Mouse (Mus musculus): Measurements from ENCODE around the gene Mcrip2. TPM values are rescaled to one million over a fixed set of nuclear protein-coding genes. Genes with fewer than 3 reads are reported as not detected.

Mcrip2 gene
- polyA plus RNA-seq, 1 experiment, result 17.3 TPM

GRCm38 (mm10) chr17:25828712-25829557 lies 39.6 kb downstream of the Mcrip2 start, which contains the start of gene Jmjd8:
Gene Jmjd8 (plus strand): TSS chr17:25828867.
- peaks cover 16% of the 10 kb centered on the region for H3K36me3 ChIP-seq (ENCODE audit: control insufficient read depth, insufficient read depth, low read length)
- 2% methylated on average over 32 of the region's 32 CpGs for WGBS
- peak within 1 kb of the TSS; percentile 66 for H3K4me3 ChIP-seq (ENCODE audit: extremely low read depth, insufficient read depth, insufficient read length)
- peaks cover 29% of the 10 kb centered on the region for H3K4me1 ChIP-seq (ENCODE audit: control insufficient read depth, insufficient read depth, insufficient read length)
- no peaks in the 10 kb centered on the region for H3K27me3 ChIP-seq (ENCODE audit: control insufficient read depth, insufficient read depth, low read length)
- peak; percentile 23; the same call in 1 of the 2 replicates for TF ChIP-seq CTCF (IDR thresholded peaks at IDR 0.05; ENCODE audit: extremely low read depth, insufficient read depth, insufficient read length, insufficient replicate concordance)
- peak; percentile 56; the same call in 1 of the 2 replicates for TF ChIP-seq POLR2A (IDR thresholded peaks at IDR 0.05; ENCODE audit: low read depth, low read length)
- DNase-seq (ENCODE audit: low read depth in 1 of 2, low spot score in 2 of 2), result peak; percentile 52 to 68
- H3K27ac ChIP-seq (ENCODE audit: insufficient read depth, low read length), result peak within 1 kb of the TSS; percentile 64

DNA sequence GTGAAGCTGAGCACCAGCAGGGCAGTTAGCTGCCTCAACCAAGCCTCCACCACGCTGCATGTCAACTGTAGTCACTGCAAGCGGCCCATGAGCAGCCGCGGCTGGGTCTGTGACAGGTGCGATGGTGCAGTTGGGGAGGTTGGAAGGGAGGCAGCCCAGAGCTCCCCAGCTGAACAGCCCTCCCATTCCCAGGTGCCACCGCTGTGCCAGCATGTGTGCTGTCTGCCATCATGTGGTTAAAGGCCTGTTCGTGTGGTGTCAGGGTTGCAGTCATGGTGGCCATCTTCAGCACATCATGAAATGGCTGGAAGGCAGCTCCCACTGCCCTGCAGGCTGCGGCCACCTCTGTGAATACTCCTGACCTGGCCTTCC lies 40.4 kb downstream of the Mcrip2 start:
- peak overlapping the region; percentile 66; the same call in 1 of the 2 replicates for H3K4me3 ChIP-seq (ENCODE audit: extremely low read depth, insufficient read depth, insufficient read length)
- TF ChIP-seq CTCF (IDR thresholded peaks at IDR 0.05; ENCODE audit: extremely low read depth, insufficient read depth, insufficient read length, insufficient replicate concordance), result no peak
- no peak for TF ChIP-seq POLR2A (IDR thresholded peaks at IDR 0.05; ENCODE audit: low read depth, low read length)
- H3K36me3 ChIP-seq (ENCODE audit: control insufficient read depth, insufficient read depth, low read length), result peaks cover 16% of the 10 kb centered on the region
- H3K4me1 ChIP-seq (ENCODE audit: control insufficient read depth, insufficient read depth, insufficient read length), result peaks cover 29% of the 10 kb centered on the region
- H3K27ac ChIP-seq (ENCODE audit: insufficient read depth, low read length), result peak overlapping the region; percentile 7; the same call in 1 of the 2 replicates
- no peak for DNase-seq (ENCODE audit: low read depth in 1 of 2, low spot score in 2 of 2)
- 87% methylated on average over 8 of the region's 8 CpGs for WGBS
- no peaks in the 10 kb centered on the region for H3K27me3 ChIP-seq (ENCODE audit: control insufficient read depth, insufficient read depth, low read length)

DNA sequence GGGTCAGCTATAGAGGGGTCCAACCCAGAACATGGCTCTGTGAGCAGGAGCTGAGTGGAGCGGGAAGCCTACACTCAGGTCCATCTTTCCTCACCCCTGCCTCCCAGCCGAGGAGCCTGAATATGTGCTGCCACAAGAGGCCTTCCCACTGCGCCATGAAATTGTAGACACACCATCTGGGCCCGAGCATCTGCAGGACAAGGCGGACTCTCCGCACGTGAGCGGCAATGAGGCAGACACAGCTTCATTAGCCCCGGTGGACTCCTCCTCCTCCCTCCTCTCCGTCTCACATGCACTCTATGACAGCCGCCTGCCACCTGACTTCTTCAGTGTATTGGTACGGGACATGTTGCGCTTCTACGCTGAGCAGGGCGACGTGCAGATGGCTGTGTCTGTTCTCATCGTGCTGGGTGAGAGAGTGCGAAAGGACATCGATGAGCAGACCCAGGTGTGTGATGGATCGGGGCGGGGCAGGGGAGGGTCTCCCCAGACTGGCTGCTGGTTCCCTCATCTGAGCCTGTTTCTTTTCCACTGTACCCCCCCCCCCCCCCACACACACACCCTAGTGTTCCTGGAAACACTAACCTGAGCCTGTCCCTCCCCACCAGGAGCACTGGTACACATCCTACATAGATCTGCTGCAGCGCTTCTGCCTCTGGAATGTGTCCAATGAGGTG lies 40.9 kb downstream of the Mcrip2 start:
- peaks cover 16% of the 10 kb centered on the region for H3K36me3 ChIP-seq (ENCODE audit: control insufficient read depth, insufficient read depth, low read length)
- H3K27ac ChIP-seq (ENCODE audit: insufficient read depth, low read length), result no peak overlapping the region
- H3K4me3 ChIP-seq (ENCODE audit: extremely low read depth, insufficient read depth, insufficient read length), result no peak overlapping the region
- no peaks in the 10 kb centered on the region for H3K27me3 ChIP-seq (ENCODE audit: control insufficient read depth, insufficient read depth, low read length)
- 94% methylated on average over 22 of the region's 22 CpGs for WGBS
- TF ChIP-seq CTCF (IDR thresholded peaks at IDR 0.05; ENCODE audit: extremely low read depth, insufficient read depth, insufficient read length, insufficient replicate concordance) (no peak), POLR2A (IDR thresholded peaks at IDR 0.05; ENCODE audit: low read depth, low read length) (no peak)
- peaks cover 29% of the 10 kb centered on the region for H3K4me1 ChIP-seq (ENCODE audit: control insufficient read depth, insufficient read depth, insufficient read length)
- no peak for DNase-seq (ENCODE audit: low read depth in 1 of 2, low spot score in 2 of 2)

DNA sequence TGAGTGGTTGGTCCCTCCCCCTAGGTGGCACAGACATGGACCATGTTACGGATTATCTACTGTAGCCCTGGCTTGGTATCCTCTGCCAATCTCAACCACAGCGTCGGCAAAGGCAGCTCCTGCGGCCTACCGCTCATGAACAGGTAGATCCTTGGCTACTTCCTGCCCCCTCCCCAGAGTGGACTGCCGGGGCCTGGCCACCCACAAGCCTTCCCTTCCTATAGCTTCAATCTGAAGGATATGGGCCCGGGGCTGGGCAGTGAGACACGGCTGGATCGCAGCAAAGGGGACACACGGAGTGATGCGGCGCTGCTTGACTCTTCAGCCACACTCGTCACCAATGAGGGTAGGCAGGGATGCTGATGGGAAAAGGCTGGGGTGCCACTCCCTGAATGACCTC lies 41.6 kb downstream of the Mcrip2 start:
- TF ChIP-seq CTCF (IDR thresholded peaks at IDR 0.05; ENCODE audit: extremely low read depth, insufficient read depth, insufficient read length, insufficient replicate concordance) (no peak), POLR2A (IDR thresholded peaks at IDR 0.05; ENCODE audit: low read depth, low read length) (no peak)
- 96% methylated on average over 13 of the region's 13 CpGs for WGBS
- peaks cover 16% of the 10 kb centered on the region for H3K36me3 ChIP-seq (ENCODE audit: control insufficient read depth, insufficient read depth, low read length)
- H3K27me3 ChIP-seq (ENCODE audit: control insufficient read depth, insufficient read depth, low read length), result no peaks in the 10 kb centered on the region
- H3K4me3 ChIP-seq (ENCODE audit: extremely low read depth, insufficient read depth, insufficient read length), result no peak overlapping the region
- peaks cover 28% of the 10 kb centered on the region for H3K4me1 ChIP-seq (ENCODE audit: control insufficient read depth, insufficient read depth, insufficient read length)
- H3K27ac ChIP-seq (ENCODE audit: insufficient read depth, low read length), result no peak overlapping the region
- no peak for DNase-seq (ENCODE audit: low read depth in 1 of 2, low spot score in 2 of 2)

- 96% methylated on average over 27 of the region's 27 CpGs for WGBS
- H3K4me1 ChIP-seq (ENCODE audit: control insufficient read depth, insufficient read depth, insufficient read length), result peaks cover 21% of the 10 kb centered on the region
Observed at GRCm38 (mm10) chr17:25825984-25826570, 42.5 kb downstream of the Mcrip2 start.

DNA sequence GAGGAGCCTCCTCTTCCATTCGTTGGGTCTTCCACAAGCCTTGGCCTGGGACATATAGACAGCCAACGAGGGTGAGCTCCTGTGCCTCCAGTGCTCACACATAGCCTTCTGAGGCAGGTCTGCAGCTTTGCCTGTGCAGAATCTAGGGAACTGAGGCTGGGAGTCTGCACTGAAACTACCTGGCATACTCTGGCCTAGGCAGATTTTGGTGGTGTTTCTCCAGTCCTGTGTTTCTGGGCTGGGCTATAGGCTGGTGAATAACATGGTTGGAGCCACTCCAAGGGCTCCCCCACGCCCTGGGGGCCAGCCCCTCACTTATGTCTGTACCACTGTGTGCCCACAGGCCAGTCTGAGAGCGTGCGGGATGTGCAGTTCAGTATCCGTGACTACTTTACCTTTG lies 43.3 kb downstream of the Mcrip2 start:
- TF ChIP-seq CTCF (IDR thresholded peaks at IDR 0.05; ENCODE audit: extremely low read depth, insufficient read depth, insufficient read length, insufficient replicate concordance) (no peak), POLR2A (IDR thresholded peaks at IDR 0.05; ENCODE audit: low read depth, low read length) (no peak)
- Histone ChIP-seq H3K36me3 (ENCODE audit: control insufficient read depth, insufficient read depth, low read length) (peaks cover 4% of the 10 kb centered on the region; the same call in 1 of the 2 replicates), H3K27me3 (ENCODE audit: control insufficient read depth, insufficient read depth, low read length) (no peaks in the 10 kb centered on the region; the same call in 1 of the 2 replicates), H3K4me1 (ENCODE audit: control insufficient read depth, insufficient read depth, insufficient read length) (peaks cover 21% of the 10 kb centered on the region), H3K4me3 (ENCODE audit: extremely low read depth, insufficient read depth, insufficient read length) (no peak overlapping the region), H3K27ac (ENCODE audit: insufficient read depth, low read length) (no peak overlapping the region)
- 90% methylated on average over 6 of the region's 6 CpGs for WGBS
- no peak for DNase-seq (ENCODE audit: low read depth in 1 of 2, low spot score in 2 of 2)

More at GRCm38 (mm10) chr17:25825984-25826570, 42.5 kb downstream of the Mcrip2 start:
- Histone ChIP-seq H3K27me3 (ENCODE audit: control insufficient read depth, insufficient read depth, low read length) (no peaks in the 10 kb centered on the region), H3K4me3 (ENCODE audit: extremely low read depth, insufficient read depth, insufficient read length) (no peak overlapping the region), H3K36me3 (ENCODE audit: control insufficient read depth, insufficient read depth, low read length) (peaks cover 11% of the 10 kb centered on the region), H3K27ac (ENCODE audit: insufficient read depth, low read length) (no peak overlapping the region)
- TF ChIP-seq POLR2A (IDR thresholded peaks at IDR 0.05; ENCODE audit: low read depth, low read length) (no peak), CTCF (IDR thresholded peaks at IDR 0.05; ENCODE audit: extremely low read depth, insufficient read depth, insufficient read length, insufficient replicate concordance) (no peak)
- DNase-seq (ENCODE audit: low read depth in 1 of 2, low spot score in 2 of 2), result no peak

Measured in spleen, adult 2 months (tissue).